Mouse (Mus musculus): Measurements from ENCODE around the gene Slc4a5. TPM values are rescaled to one million over a fixed set of nuclear protein-coding genes. Genes with fewer than 3 reads are reported as not detected.

Slc4a5 gene
- under 1 TPM in 1 of 26 experiments, not detected in 25; 0.88 TPM for total RNA-seq (2018; cell fraction: chromatin; rRNA removed)
- not detected for total RNA-seq (2018; cell fraction: cytosol; rRNA removed)
- total RNA-seq (2018; cell fraction: nucleus; rRNA removed): not detected
- polyA plus RNA-seq (2018): not detected in 3 replicates

DNA sequence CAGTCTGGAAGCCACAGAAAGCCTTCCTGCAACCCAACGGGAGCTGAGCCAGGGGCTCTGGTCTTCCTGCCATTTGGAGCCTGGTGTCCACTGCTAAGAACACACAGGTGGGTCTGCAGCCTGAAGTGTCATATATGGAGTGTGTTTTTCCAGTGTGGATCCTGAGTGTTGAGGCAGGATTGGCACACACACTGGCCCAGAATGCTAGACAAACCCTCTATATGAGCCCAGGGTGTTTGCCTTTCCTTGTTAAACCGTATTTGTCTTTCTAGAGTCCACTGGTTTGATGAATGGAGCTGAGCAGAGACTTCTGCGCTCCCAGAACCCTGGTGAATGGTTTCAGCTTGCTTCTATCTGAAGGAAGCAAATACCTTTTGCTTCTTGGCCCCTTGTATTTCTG lies at the start of gene Slc4a5:
TSS of gene Slc4a5 (plus strand) at position 15 of the 400 bp plus-strand sequence.
- Histone ChIP-seq H3K36me3 (ENCODE audit: inconsistent target) (no peaks in the 10 kb centered on the region), H3K4me3 (ENCODE audit: inconsistent target) (no peak within 1 kb of the TSS), H3K79me2 (ENCODE audit: inconsistent target) (no peaks in the 10 kb centered on the region), H3K27ac (no peak within 1 kb of the TSS)
- WGBS (ENCODE audit: missing documents): 80% methylated on average over 3 of the region's 3 CpGs

DNA sequence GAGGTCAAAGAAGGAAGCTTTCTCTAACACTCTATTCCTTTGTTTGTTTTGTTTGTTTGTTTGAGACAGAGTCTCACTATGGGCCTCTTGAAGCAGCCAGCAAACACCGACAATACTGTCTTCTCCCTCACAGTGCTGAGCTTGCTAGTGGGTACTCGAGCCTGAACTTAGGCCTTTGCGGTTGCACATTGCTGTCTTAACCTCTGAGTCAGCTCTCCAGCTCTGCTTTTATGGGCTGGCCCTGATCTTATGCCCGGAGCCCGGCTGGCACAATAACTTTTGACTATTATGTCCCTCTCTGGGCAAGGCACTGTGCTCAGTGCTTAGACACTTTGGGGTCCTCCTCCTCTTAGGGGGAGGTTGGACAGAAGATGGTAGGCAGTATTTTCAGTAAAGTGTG lies 49.8 kb upstream of the Slc4a5 start:
- Histone ChIP-seq H3K79me2 (ENCODE audit: inconsistent target) (peaks cover 89% of the 10 kb centered on the region), H3K27ac (no peak overlapping the region), H3K4me3 (ENCODE audit: inconsistent target) (no peak overlapping the region), H3K36me3 (ENCODE audit: inconsistent target) (no peaks in the 10 kb centered on the region)
- WGBS (ENCODE audit: missing documents): 92% methylated on average over 5 of the region's 5 CpGs

DNA sequence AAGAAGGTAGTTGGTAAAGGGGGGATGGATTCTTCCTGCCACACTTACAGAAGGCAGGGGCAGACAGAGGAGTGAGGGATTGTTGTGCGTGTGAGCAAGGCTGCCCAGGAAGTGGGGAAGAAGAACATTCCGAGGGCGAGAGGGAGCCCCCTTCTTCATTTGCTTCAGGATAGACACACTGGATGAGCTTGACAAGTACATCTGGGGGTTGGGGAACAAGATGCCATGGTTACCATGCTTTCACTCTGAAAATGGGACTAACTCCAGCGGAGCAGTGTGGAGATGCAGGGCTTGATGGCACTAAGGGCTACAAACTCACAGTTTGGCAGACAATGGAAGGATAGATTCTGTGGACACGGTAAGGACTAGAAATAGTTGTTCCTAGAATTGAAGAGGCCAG lies 48.6 kb upstream of the Slc4a5 start:
- no peak overlapping the region for H3K4me3 ChIP-seq (ENCODE audit: inconsistent target)
- peaks cover 99% of the 10 kb centered on the region for H3K79me2 ChIP-seq (ENCODE audit: inconsistent target)
- 96% methylated on average over 5 of the region's 5 CpGs for WGBS (ENCODE audit: missing documents)
- H3K27ac ChIP-seq: no peak overlapping the region
- no peaks in the 10 kb centered on the region for H3K36me3 ChIP-seq (ENCODE audit: inconsistent target)

DNA sequence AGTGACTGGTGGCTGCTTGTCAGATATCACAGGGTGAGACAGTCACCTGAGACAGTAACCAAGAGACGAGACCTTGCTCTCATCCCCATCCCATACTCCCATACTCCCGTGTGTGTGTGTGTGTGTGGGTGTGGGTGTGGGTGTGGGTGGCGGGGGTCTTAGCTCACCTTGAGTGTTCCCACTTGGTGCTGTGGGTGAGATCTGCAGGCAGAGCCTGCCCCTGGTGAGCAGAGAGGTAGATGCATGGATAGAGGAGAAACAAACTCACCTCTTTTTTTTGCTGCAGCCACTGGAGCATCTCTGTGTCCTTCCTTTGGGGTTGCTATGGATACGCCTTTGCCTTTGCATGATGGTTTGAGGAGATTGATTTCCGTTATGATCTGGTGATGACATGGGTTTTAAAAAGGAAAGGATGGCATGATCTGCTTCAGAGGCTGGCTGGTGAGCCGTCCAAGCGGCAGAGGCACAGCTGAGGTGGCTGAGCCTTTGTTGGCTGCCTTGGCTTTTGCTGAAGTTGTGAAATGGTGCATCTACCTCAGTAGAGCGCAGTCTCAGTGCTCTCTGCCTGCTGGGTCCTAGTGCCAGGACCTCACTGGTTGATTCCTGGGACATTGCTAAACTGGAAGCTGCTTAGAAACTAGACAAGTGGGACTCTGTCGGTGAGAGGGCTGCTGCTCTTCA lies 47.2 kb upstream of the Slc4a5 start:
- Histone ChIP-seq H3K36me3 (ENCODE audit: inconsistent target) (0 out of 2 replicates have a peak, but pooled peaks cover 5% of the 10 kb centered on the region), H3K79me2 (ENCODE audit: inconsistent target) (peaks cover 99% of the 10 kb centered on the region), H3K4me3 (ENCODE audit: inconsistent target) (no peak overlapping the region), H3K27ac (no peak overlapping the region)
- 86% methylated on average over 8 of the region's 9 CpGs for WGBS (ENCODE audit: missing documents)

DNA sequence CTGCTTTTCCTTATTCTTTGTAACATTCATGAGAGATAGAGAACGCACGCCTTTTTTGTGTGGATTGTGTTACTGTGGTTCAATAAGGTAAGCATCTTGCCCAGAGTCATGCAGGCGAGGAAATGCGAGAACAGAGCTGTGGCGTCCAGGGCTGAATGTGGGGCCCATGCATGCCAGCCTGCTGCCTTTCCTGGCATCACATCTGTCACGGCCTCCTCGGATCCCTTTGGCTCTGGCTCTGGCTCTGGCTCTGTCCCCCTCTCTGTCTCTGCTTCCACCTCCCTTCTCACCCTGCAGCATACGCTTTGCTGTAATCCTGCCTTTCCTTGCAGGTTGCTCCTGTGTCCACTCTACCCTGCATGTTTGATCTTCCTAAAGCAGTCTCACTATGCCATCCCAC lies 43.6 kb upstream of the Slc4a5 start:
- Histone ChIP-seq H3K79me2 (ENCODE audit: inconsistent target) (peaks cover 92% of the 10 kb centered on the region), H3K4me3 (ENCODE audit: inconsistent target) (no peak overlapping the region), H3K36me3 (ENCODE audit: inconsistent target) (0 out of 2 replicates have a peak, but pooled peaks cover 5% of the 10 kb centered on the region), H3K27ac (no peak overlapping the region)
- WGBS (ENCODE audit: missing documents): 97% methylated on average over 8 of the region's 8 CpGs

DNA sequence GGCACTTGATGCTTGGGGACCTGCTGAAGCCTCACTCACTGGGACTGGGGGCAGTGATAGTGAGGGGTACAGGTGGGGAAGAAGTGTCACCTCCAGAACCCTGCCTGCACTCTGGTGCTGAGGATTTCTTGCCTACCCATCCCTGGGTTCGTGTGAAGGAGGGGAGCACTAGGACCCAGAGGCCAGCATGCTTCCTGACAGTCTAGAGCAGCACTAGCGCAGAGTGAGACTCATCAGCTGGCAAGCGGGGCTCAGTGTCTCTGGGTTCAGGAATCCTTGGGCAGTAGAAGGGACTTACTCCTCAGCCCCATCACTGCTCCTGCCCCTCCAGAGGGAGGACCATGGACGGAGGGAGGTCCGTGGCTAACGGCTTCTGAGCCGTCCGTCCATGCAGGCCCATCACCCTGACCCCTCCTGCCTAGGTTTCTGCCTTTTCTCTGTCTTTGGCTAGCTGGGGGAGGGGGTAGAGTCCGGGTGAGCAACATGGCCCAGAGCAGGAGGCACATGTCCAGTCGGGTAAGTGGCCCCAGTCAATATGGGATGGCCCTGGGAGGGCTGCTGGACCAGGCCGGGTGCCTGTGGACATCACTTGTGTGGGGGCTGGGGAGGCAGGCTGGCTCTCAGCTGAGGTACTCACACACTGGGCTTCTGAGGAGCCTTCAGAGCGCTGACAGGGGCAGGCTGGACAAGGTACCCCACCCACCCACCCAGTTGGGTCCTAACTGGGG lies 40.1 kb upstream of the Slc4a5 start:
- H3K79me2 ChIP-seq (ENCODE audit: inconsistent target): peaks cover 57% of the 10 kb centered on the region; the same call in 1 of the 2 replicates
- no peak overlapping the region for H3K27ac ChIP-seq
- H3K4me3 ChIP-seq (ENCODE audit: inconsistent target): no peak overlapping the region
- 86% methylated on average over 12 of the region's 12 CpGs for WGBS (ENCODE audit: missing documents)
- peaks cover 28% of the 10 kb centered on the region; the same call in 1 of the 2 replicates for H3K36me3 ChIP-seq (ENCODE audit: inconsistent target)

DNA sequence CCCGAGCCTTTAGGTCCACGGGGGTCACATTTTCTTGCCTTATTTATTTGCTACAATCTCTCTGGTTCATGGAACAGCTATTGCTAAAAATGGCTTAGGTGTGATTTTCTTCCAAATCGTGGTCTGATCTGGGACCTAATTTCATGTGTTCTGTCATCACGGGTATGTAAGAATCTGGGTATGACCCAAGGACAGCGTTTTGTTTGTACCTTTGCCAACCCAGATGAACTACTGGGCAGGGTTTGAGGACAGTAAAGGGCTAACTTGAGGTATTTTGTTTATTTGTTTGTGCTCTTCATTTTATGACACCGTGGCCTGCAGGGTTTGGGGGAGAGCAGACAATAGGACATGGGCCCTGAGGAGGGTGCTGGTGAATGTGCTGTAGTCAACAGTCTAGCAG lies 39.0 kb upstream of the Slc4a5 start:
- peaks cover 47% of the 10 kb centered on the region; the same call in 1 of the 2 replicates for H3K79me2 ChIP-seq (ENCODE audit: inconsistent target)
- H3K4me3 ChIP-seq (ENCODE audit: inconsistent target): no peak overlapping the region
- WGBS (ENCODE audit: missing documents): 92% methylated on average over 6 of the region's 6 CpGs
- no peak overlapping the region for H3K27ac ChIP-seq
- H3K36me3 ChIP-seq (ENCODE audit: inconsistent target): peaks cover 34% of the 10 kb centered on the region; the same call in 1 of the 2 replicates

DNA sequence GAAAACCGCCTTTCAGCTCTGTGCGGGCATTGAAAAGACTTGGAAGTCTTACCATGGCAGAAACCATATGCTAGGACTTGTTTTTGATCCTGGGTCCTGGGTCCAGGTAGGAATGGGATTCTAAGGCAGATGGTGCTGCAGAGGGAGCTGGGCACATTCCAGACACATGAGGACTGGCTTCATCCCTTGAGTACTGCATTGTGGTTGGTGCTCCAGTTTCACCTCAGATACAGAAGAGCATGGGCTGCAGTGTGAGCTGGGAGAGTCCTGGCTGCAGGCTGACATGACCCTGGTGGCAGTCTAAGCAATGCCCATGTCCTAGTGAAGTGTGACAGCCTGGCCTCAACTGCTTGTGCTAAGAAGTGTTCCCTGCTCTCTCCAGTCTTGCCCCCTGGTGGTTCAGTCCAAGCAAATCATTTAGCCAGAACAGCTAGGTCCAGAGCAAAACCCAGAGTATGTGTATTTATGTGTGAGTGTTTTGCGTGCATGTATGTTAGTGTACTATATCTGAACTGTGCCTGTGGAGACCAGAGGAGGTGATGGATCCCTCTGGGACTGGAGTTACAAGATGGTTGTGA lies 34.7 kb upstream of the Slc4a5 start:
- Histone ChIP-seq H3K4me3 (ENCODE audit: inconsistent target) (no peak overlapping the region), H3K36me3 (ENCODE audit: inconsistent target) (peaks cover 44% of the 10 kb centered on the region), H3K79me2 (ENCODE audit: inconsistent target) (peaks cover 5% of the 10 kb centered on the region; the same call in 1 of the 2 replicates), H3K27ac (no peak overlapping the region)
- 90% methylated on average over 3 of the region's 3 CpGs for WGBS (ENCODE audit: missing documents)

DNA sequence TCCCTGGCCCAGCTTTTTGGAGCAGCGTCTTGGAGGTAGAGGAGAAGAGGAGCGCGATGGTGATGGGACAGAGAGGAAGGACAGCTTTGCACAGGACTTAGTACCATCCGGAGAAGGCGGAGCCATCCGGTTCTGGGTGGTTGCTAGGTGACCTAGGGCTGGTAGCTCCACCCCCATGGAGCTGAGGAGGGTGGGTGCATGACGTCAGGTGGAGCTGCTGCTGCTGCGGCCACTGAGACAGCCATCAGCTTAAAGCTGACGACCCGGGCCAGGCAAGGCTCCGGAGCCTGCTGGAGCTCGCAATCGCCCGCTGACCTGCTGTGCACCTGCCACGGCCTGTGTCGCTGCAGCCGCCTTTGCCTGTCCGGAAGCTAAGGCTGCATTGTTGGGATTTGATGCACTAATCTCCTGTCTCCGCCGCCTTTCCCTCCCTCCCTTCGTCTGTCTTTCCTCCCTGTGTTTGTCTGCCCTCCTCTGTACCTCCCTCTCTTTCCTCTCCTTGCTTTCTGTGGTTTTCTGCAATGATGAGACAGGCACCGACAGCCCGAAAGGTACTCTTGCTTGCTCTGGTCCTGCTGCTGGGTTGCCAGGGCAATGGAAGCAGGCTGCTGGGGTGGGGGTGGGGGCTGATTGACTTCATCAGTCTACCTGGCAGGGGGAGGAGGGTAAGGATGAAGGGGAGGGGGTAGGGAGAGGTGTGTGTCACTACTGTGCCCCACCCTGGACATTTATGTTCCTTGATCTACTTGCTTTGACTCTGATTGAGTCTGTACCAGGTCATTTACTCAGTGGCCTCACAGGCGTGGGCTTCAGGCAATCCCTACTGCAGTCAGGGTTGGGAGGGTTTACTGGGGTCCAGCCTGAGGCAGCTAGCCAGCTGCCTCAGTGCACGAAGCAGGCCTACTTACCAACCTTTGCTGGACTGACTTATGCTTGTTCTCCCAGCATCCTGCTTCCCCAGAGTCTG lies 33.5 kb upstream of the Slc4a5 start:
- Histone ChIP-seq H3K79me2 (ENCODE audit: inconsistent target) (no peaks in the 10 kb centered on the region), H3K27ac (no peak overlapping the region), H3K36me3 (ENCODE audit: inconsistent target) (peaks cover 54% of the 10 kb centered on the region), H3K4me3 (ENCODE audit: inconsistent target) (no peak overlapping the region)
- 52% methylated on average over 20 of the region's 25 CpGs for WGBS (ENCODE audit: missing documents)

DNA sequence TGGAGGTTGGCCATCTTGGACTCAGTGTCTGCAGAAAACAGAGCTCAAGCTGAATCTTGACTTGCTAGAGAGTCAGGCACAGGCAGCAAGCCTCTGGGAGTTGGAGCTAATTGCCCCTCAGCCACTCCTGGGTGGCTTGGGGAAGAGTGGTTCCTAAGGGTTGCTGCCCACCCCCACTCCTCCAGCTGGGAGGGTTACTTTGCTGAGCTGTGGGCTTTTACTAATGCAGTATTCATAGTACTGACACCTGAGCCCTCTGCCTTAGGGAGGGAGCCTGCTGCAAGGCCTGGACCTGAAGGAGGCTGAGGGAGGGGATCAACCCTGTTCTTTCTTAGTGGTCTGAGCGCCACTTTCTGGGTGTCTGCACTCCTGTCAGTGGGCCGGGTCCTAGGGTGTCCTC lies 32.7 kb upstream of the Slc4a5 start:
- WGBS (ENCODE audit: missing documents): 80% methylated on average over 2 of the region's 2 CpGs
- Histone ChIP-seq H3K36me3 (ENCODE audit: inconsistent target) (peaks cover 62% of the 10 kb centered on the region), H3K27ac (no peak overlapping the region), H3K4me3 (ENCODE audit: inconsistent target) (no peak overlapping the region), H3K79me2 (ENCODE audit: inconsistent target) (no peaks in the 10 kb centered on the region)

DNA sequence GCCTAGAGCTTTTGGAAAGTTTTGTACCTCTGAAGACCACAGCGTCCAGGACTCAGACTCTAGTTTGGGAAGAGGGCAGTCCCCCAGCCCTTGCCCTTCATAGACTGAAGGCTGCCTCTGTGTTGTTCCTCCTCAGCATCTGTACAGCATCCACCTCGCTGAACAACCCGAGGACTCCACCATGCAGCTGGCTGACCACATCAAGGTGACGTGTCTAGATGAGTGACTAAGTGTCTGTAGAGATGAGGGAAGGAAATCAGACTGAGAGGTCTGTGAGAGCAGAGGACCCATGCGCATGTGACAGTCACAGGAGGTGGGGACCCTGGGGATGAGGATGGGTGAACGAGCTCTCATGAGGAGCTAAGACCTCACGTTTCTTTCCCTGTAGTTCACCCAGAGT lies 26.1 kb upstream of the Slc4a5 start:
- 97% methylated on average over 7 of the region's 7 CpGs for WGBS (ENCODE audit: missing documents)
- Histone ChIP-seq H3K27ac (no peak overlapping the region), H3K36me3 (ENCODE audit: inconsistent target) (peaks cover 94% of the 10 kb centered on the region), H3K4me3 (ENCODE audit: inconsistent target) (no peak overlapping the region), H3K79me2 (ENCODE audit: inconsistent target) (no peaks in the 10 kb centered on the region)

DNA sequence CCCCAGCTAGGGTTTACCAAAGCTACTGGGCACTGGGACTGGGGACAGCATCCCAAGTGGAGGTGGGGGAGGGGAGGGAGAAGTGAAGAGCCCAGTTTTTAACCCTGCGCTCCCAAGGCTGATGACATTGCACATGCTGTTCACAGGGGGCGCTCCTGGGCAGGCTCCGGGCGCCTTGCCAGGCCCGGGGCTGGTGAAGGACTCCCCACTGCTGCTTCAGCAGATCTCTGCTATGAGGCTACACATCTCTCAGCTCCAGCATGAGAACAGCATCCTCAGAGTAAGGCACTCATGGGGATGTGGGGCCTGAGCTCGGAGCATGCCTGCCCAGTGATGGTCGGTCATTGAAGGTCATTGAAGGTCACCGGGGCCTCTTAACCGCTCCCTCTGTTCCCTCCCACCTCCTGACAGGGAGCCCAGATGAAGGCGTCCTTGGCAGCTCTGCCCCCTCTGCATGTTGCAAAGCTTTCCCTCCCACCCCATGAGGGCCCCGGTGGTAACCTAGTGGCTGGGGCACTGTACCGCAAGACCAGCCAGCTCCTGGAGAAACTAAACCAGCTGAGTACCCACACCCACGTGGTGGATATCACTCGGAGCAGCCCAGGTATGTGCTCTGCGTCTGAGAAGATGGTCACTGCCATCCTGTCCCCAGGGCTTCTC lies 22.2 kb upstream of the Slc4a5 start:
- no peak overlapping the region for H3K4me3 ChIP-seq (ENCODE audit: inconsistent target)
- peaks cover 70% of the 10 kb centered on the region for H3K36me3 ChIP-seq (ENCODE audit: inconsistent target)
- WGBS (ENCODE audit: missing documents): 90% methylated on average over 14 of the region's 15 CpGs
- no peak overlapping the region for H3K27ac ChIP-seq
- no peaks in the 10 kb centered on the region for H3K79me2 ChIP-seq (ENCODE audit: inconsistent target)

DNA sequence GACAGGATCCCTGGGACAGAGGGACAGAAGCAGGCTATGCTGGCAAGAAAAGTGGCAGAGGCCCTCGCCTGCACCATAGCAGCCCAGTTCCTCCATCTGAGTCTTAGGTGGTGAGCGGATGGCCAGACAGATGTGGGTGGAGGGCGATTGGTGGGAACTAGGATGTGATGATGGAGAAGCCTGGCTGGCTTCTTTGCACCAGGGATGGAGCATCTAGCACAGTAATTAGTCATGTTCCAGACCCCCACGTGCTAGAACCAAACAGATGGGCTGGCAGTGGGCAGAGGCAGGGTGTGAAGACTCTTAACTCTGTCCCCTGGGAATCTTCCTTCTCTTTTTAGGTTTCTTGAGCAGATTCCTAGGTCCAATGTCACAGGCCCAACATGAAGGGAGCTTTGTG lies 16.3 kb upstream of the Slc4a5 start:
- no peak overlapping the region for H3K27ac ChIP-seq
- no peak overlapping the region for H3K4me3 ChIP-seq (ENCODE audit: inconsistent target)
- H3K36me3 ChIP-seq (ENCODE audit: inconsistent target): peaks cover 13% of the 10 kb centered on the region; the same call in 1 of the 2 replicates
- WGBS (ENCODE audit: missing documents): 93% methylated on average over 4 of the region's 4 CpGs
- no peaks in the 10 kb centered on the region for H3K79me2 ChIP-seq (ENCODE audit: inconsistent target)

Data from macrophage (primary cell).